In the genomic region with DNA sequence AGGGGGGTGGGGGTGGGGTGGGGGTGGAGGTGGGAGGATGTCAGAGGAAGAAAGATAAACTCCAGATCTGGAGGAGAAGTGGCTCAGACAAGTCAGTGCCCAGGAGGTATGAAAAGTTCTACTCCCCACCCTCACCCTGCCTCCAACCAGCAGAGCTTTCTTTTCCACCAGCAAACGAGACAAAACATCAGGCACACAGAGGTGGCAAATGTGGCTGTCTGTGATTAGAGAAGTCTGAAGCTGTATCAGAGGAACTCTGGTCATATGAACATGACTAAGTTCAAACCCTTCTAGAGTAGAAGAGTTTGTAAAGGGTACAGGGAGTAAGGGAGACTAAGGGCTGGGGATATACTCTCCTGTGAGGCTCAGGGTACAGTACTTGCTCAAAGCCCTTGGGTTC, we compare ENCODE assay signal across 24 mouse cellular contexts.
"Had no signal": no experiment of that assay in that cellular context is flagged by ENCODE, and none has a peak within 500 bp of the region (broad histone marks: within the 10 kb centered on the region; RNA-seq: fewer than 3 reads in every experiment).

No protein-coding gene starts in this region.

- H3K4me1 ChIP-seq: intestine, embryonic 15.5 days had no signal

- H3K9ac ChIP-seq: heart, embryonic 13.5 days; heart, embryonic 15.5 days; hindbrain, embryonic 13.5 days; hindbrain, embryonic 15.5 days; intestine, embryonic 15.5 days; kidney, embryonic 15.5 days; limb, embryonic 12.5 days; liver, embryonic 14.5 days had no signal

- H3K36me3 ChIP-seq: heart, embryonic 13.5 days; heart, embryonic 15.5 days; hindbrain, embryonic 13.5 days; hindbrain, embryonic 15.5 days; intestine, embryonic 15.5 days; kidney, embryonic 15.5 days; limb, embryonic 10.5 days; limb, embryonic 12.5 days had no signal

- H3K4me2 ChIP-seq: heart, embryonic 11.5 days; heart, embryonic 13.5 days; heart, embryonic 15.5 days; hindbrain, embryonic 13.5 days; hindbrain, embryonic 15.5 days; intestine, embryonic 15.5 days; kidney, embryonic 15.5 days; limb, embryonic 12.5 days; liver, embryonic 11.5 days had no signal

- H3K27ac ChIP-seq: heart, embryonic 13.5 days; heart, embryonic 15.5 days; hindbrain, embryonic 13.5 days; hindbrain, embryonic 15.5 days; hindbrain, postnatal 0 days; intestine, embryonic 15.5 days; kidney, embryonic 15.5 days; limb, embryonic 10.5 days; limb, embryonic 12.5 days; liver, embryonic 14.5 days had no signal

- H3K4me3 ChIP-seq: heart, embryonic 13.5 days; heart, embryonic 15.5 days; hindbrain, embryonic 13.5 days; hindbrain, embryonic 15.5 days; intestine, embryonic 15.5 days; kidney, embryonic 15.5 days; limb, embryonic 10.5 days; limb, embryonic 12.5 days had no signal

- ATAC-seq: hindbrain, postnatal 0 days; intestine, embryonic 15.5 days had no signal

- H3K9me3 ChIP-seq: heart, embryonic 13.5 days; heart, embryonic 15.5 days; hindbrain, embryonic 13.5 days; hindbrain, embryonic 15.5 days; intestine, embryonic 15.5 days; kidney, embryonic 15.5 days; limb, embryonic 10.5 days; limb, embryonic 12.5 days had no signal

- DNase-seq: gastrocnemius, postnatal 14 days; gastrocnemius, postnatal 36 days; heart, adult 18-20 months; heart, postnatal 14 days; heart, postnatal 36 days; kidney, adult 11 months; kidney, adult 2 months; kidney, adult 9 months; kidney, postnatal 10 days; kidney, postnatal 25 days; layer of hippocampus, postnatal 36 days; liver had no signal

- H3K27me3 ChIP-seq: hindbrain, embryonic 15.5 days; intestine, embryonic 15.5 days had no signal
